Mouse (Mus musculus): ENCODE results near the gene Topors.

Topors gene

GRCm38 (mm10) chr4:40250984-40251383 lies 18.7 kb downstream of the Topors start:
- DNase-seq (ENCODE audit: low spot score), result no peak

DNA sequence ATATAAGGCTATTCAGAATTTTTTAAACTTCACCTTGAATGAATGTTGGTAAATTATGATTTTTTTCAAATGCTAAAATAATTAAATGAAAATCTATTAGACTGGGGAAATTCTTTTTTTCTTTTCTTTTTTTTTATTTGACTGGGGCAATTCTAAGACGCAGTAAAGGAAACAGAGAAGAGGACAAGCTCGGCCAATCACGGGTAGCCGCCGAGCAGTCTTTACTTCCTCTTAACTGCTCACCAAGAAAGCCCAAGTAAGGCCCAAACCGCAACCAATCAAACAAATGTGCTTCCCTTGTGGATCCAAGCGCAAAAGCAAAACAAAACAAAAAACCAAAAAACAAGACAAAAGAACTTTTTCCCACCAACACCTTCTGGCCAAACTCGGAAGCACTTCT lies 25.6 kb downstream of the Topors start:
- no peak for DNase-seq (ENCODE audit: low spot score)

GRCm38 (mm10) chr4:40243006-40243405 lies 26.6 kb downstream of the Topors start:
- no peak for DNase-seq (ENCODE audit: low spot score)

GRCm38 (mm10) chr4:40241928-40242327 lies 27.7 kb downstream of the Topors start:
- no peak for DNase-seq (ENCODE audit: low spot score)

DNA sequence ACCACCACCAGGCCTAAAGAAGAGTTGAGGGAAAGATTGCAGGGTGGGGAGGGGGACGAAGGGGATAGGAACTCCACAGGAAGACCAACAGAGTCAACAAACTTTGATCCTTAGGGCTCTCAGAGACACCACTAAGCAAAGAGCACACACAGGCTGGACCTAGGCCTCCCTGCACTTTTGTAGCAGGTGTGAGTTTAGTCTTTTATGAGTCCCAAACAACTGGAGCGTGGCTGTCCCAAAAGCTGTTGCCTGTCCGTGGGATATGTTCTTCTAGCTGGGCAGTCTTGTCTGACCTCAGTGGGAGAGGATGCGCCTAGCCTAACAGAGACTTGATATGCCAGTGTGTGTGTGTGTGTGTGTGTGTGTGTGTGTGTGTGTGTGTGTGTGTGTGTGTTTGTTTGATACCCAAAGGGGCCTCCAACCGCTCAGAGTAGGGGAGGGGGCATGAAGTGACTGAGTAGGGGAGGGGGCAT lies 29.3 kb downstream of the Topors start:
- no peak for DNase-seq (ENCODE audit: low spot score)

GRCm38 (mm10) chr4:40239409-40240271 lies 30.0 kb downstream of the Topors start, which contains the start of gene Ddx58:
Ddx58 (minus strand) TSS chr4:40239828.
- DNase-seq (ENCODE audit: low spot score), result no peak

- DNase-seq (ENCODE audit: low spot score), result no peak
Observed at GRCm38 (mm10) chr4:40238483-40239408, 30.9 kb downstream of the Topors start.

DNA sequence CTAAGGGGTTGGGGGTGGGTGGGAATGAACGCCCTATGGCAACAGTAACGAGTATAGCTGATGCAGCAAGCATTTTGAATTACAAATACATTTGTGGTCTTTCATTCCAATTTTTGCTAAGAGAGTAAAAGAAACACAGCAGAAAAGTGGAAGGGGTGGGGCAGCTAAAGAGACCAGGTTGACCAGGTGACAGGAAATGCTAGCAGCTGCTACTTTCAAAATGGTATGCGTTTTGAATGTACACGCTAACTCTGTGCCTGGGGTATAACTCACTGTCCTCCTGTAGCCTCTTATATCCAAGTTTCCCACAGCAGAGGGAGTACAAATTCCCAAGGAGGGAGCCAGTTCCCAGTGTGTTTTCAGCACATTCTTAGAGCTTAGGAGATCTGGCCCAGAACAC lies 32.8 kb downstream of the Topors start:
- DNase-seq (ENCODE audit: low spot score), result no peak

DNA sequence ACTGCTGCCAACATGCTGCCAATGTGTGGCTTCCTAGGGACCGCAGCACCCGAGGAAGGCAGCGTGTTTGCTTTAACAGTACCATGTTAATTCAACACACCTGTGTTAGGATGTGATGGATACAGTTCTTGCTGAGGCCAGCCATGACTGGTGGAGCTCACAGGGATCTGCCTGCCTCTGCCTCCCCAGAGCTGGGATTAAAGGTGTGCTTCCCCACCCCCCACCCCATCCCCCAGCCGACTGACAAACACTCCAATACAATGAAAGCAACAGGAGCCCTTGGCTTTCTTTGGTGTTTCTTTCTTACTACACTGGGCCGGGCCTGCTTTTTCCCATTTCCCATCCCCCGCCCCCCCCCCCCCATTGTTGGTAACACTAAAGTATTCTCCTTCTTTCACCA lies 35.4 kb downstream of the Topors start:
- DNase-seq (ENCODE audit: low spot score), result no peak

DNA sequence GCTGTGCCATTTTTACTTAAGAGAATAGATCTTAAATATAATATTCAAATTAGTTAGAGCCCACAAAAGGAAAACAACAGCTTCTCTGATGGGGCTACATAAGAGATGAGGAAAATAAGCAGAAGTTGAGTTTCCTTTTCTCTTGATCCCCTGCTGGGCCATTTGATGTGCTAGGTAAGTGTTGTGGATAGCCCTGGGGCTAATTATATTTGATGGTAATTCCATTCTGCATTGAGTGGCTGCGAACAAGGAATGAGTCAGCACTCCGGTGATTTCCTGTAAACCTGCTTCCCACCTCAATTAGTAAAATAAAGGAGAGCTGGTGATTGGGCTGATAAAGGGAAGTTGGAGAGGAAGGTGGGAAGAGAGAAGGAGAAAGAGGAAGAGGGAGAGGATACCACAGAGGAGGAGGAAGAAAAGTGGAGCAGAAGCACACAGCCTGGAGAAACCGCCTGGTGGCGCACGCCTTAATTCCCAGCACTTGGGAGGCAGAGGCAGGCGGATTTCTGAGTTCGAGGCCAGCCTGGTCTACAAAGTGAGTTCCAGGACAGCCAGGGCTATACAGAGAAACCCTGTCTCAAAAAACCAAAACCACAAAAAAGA lies 36.5 kb downstream of the Topors start:
- DNase-seq (ENCODE audit: low spot score), result no peak

GRCm38 (mm10) chr4:40229723-40230122 lies 39.9 kb downstream of the Topors start:
- DNase-seq (ENCODE audit: low spot score), result no peak

DNA sequence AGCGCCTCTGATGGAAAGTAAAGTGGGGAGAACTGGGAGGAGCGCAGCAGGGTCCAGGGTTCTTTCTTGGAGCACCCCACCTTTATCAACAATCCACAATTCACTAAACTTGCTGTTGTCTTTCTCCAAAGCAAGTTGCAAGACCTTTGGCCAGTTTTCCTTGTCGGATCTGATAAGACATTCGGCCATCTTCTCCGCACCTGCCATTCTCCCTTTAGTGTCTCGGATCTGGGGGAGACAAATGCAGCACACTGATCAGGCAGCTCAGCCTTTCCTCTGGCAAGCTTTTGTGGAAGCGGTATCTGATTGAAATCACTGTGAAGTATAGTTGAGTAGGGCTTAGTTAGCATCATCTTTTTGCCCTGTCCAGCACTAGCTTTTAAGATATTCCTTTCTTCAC lies 41.8 kb downstream of the Topors start:
- no peak for DNase-seq (ENCODE audit: low spot score)

DNA sequence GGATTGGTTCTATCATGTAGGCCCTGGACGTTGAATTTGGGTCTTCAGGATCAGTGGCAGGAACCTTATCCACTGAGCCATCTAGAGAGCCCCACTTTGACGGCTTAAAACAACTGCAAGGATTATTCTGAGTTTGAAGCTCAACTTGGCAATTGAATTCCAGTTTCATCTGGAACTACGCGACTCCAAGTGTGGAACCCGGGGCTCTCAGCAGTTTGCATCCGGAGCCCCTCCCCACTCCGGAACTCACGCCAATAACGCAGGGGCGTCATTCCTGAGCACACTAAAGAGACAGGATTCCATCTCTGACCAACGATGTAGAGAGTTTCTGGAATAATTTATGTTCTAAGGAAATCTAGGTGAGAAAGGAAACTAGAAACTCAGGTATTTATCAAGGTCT lies 42.5 kb downstream of the Topors start:
- no peak for DNase-seq (ENCODE audit: low spot score)

GRCm38 (mm10) chr4:40226095-40226494 lies 43.6 kb downstream of the Topors start:
- DNase-seq (ENCODE audit: low spot score), result no peak

- DNase-seq (ENCODE audit: low spot score), result no peak
Observed at GRCm38 (mm10) chr4:40221876-40222585, 47.6 kb downstream of the Topors start.

DNA sequence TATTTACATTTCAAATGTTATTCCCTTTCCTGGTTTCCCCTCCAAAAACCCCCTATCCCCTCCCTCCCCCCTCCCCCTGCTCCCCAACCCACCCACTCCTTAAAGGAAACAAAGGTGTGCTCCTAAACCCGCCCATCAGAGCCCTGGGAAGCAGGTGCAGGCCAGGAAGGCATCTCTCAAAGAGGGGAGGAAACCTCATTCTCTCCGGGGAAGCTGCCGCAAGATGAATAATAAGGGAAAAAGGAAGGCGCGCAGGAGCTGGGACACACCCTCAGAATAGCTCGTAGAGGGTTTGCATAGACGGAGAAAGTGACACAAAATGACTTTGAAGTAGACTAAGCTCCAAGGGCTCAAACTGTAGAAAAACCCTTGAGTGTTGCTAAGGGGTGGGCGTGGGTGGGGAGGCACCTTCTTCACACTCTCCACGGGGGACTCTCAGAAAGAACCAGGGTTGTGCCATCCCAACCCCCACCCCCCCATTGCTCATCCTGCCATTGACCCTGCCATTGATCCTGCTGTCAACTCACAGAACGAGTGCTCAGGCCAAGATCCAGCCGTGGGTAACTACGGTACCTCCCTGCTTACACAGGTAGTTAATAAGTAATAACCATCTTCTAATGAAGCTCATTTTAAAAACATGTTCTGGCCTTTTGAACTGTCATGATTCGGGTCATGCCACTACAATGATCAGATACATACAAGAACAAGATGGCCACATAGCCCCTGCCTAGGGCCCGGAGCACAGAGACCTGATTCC lies 48.5 kb downstream of the Topors start:
- no peak for DNase-seq (ENCODE audit: low spot score)

GRCm38 (mm10) chr4:40220437-40220836 lies 49.2 kb downstream of the Topors start:
- DNase-seq (ENCODE audit: low spot score), result no peak

- no peak for DNase-seq (ENCODE audit: low spot score)
Observed at GRCm38 (mm10) chr4:40218382-40218781, 51.3 kb downstream of the Topors start.

DNA sequence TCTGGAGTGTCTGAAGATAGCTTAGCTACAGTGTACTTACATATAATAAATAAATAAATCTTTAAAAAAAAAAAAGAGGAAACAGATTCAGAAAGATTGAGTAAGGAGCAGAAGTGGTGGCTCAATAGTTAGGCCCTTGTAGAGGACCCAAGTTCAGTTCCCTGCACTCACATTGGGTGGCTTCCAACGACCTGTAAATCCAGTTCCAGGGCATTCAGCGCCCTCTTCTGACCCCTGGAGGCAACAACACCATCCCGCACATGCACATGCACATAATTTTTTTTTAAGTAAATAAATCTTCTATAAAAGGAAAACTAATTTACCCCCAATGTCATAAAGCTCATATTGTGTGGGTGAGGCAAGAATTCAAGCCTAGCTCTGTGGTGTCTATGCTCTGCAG lies 51.7 kb downstream of the Topors start:
- no peak for DNase-seq (ENCODE audit: low spot score)

- no peak for DNase-seq (ENCODE audit: low spot score)
Observed at GRCm38 (mm10) chr4:40212177-40212576, 57.5 kb downstream of the Topors start.

Measured in spleen, adult 12 weeks (tissue).